Mouse (Mus musculus): ENCODE measurements around the gene Pak7.
"Not testable (repeated sequence)": the region's sequence is repeated elsewhere in the genome, so short reads cannot be mapped to it uniquely, and the experiment has no call there.

Gene Pak7

DNA sequence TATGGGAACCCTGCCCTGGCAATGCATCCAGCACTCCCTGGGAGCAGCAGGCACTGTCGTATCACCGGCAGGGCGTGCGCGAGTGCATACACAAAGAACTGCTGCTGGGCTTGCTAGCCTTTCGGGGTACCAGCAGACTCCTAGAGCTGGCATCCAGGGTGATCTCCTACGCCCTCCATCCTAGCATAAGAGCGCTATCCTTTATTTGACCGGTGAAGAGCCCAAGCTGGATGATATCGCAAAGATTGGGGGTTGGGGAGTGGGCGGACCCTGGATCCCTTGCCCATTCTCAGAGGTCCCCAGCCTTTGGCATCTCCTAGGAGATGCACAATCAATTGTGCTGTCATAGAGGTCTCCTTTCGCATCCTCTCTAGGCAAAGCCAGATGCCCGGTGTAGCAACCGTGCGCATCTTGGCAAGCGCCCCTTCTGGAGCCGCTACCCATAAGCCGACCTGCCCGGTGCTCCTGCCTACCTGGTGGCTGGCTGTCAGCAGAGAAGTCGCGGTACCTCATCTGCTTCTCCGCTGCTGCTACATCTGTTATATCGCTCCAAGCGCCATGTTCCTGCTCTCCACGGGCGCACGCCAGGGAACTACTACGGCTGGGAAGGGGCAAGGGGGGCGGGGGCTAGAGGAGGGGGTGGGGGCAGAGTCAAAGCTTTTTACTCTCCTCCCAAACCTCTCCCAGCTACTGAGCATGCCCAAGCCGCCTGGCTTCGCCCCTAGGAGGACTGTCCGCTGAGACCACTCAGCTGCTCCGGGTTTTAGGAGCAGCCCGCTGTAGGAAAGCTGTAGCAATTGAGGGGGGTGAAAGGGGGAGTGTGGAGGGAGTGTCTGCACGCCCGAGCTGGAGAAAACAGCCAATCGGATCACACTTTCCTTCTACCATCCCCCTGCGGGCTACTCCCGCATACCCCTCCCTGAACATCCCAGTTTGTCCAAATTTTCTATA lies at the start of gene Pak7:
Gene Pak7 (minus strand): TSS at position 787 of the 951 bp plus-strand sequence.
- DNase-seq (ENCODE audit: low read depth, low spot score): peak; percentile 93

DNA sequence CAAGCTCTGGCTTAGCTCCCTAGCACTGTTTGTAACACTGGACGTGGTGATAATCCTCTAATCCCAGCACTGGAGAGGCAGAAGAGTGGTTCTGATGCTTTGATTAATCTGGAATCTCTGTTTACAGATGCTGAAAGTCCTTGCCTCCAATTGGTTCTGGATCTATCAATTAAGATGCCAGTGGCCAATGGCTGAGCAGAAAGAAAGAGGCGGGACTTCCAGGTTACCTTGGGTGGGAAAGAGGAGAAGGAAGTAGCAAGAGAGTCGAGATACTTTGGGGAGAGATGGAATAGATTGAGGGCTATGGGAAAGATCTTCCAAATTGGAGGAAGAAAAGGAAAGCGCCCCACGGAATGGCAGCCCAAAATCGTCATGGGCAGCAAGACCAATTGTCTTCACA lies 37.8 kb upstream of the Pak7 start:
- no peak for DNase-seq (ENCODE audit: low read depth, low spot score)

- no peak for DNase-seq (ENCODE audit: low read depth, low spot score)
These were observed 31.8 kb upstream of the Pak7 start for GRCm38 (mm10) chr2:136419543-136419942.

DNA sequence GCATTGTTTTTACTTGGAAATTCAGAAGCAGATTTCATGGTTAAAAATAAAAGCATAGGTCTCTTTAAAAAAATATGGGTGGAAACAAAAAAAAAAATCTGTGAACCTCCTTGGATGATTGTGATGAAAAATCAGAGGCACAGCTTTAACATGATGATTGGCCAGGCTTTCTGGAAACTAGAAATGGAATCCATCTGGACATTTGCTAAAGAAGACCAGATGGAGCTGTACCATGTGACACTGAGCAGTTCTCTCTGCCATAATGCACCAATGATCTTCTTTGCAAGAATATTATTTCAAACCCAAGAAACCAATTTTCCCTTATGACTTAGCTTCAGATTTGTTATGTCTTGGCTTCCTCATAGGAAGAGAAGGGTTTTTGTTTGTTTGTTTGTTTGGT lies 28.6 kb upstream of the Pak7 start:
- no peak for DNase-seq (ENCODE audit: low read depth, low spot score)

GRCm38 (mm10) chr2:136402587-136402986 lies 14.8 kb upstream of the Pak7 start:
- no peak for DNase-seq (ENCODE audit: low read depth, low spot score)

- no peak for DNase-seq (ENCODE audit: low read depth, low spot score)
These were observed 12.4 kb downstream of the Pak7 start for GRCm38 (mm10) chr2:136375318-136375717.

- DNase-seq (ENCODE audit: low read depth, low spot score): no peak
These were observed 15.4 kb downstream of the Pak7 start for GRCm38 (mm10) chr2:136372361-136372760.

- peak; percentile 24 for DNase-seq (ENCODE audit: low read depth, low spot score)
These were observed 36.2 kb downstream of the Pak7 start for GRCm38 (mm10) chr2:136351393-136352096.

DNA sequence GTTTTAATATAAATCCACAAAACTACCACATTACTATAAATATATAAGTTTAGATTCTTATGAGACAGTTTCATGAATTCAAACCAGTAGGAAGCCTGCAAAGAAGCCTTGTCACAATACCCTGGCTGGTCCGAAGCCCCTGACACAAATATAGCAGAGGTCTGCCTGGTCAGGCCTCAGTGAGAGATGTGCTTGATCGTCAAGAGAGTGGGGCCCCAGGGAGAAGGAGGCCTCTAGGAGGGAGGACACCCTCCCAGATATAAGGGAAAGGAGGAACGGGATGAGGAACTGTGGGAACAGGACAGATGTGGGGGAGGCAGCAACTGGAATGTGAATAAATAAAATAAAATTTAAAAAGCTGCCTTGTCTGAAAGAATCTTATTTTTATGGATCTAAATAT lies 37.3 kb downstream of the Pak7 start:
- DNase-seq (ENCODE audit: low read depth, low spot score): no peak

DNA sequence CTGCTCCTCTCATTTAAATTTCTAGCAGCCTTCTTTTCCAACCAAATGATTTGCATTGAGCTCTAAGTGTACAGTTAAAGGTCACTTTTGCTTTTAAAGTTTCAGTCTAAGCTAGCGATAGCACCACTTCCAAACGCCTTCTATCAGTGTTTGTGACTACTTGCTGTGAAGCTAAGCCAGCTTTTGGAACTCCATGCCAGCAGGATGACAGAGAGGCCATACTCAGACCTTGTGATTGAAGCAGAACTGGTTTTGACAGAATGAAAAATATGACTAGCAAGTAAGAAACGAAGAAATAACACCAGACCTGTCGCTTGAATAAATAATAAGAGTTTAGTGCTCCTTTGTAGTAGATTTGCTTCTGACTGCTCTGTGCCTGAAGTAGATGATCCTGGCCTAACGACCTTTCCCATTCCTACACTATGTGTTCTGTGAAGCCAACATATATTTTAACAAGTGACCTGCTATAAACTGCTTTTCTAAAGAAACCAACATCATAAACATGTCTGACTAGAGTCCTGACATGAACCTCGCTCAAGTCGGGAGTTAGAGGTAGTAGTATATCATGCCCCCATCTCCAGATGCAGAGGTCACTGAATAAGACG lies 38.0 kb downstream of the Pak7 start:
- no peak for DNase-seq (ENCODE audit: low read depth, low spot score)

DNA sequence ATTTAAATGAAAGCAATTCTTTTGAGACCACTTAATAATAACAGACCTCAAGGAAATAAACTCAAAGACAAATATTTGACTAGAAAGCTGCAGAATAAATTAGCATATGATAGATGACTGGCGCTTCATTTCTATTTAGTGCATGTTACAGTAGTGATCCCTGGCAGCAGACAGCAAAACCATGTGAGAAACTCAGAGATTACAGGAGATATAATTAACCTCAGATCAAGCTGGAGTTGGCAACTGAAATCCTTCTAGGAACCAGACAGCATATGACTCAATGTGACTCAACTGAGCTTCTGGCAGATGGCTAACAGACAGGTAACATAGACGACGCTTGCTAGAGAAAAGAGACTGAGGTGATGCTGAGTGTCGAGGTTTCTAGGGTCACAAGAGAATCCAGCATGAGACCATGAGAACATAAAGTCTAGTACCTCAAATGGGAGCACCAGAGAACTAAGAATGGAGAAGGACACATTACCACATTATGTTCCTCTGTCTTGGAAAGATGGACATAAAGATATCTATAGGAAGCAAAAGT lies 43.5 kb downstream of the Pak7 start:
- not testable (repeated sequence) for DNase-seq (ENCODE audit: low read depth, low spot score)

- DNase-seq (ENCODE audit: low read depth, low spot score): no peak
These were observed 57.8 kb downstream of the Pak7 start for GRCm38 (mm10) chr2:136329974-136330373.

DNA sequence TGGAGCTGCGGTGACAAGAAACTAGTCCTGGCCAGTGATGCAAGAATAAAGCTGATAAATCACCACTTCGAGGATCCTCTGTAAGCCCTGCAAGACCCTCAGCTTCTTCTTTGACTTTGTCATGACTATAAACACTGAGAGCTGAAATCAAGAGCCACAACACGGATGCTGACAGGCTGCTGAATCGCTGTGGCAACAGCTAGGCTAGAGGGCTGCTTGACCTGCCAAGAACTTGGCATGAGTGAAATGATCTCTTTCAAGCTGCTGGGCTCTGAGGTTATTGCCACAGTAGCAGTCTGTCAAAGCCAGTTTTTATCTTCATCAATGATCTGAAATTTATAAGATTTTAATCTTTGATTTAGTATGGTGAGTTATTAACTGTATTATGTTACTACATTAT lies 62.1 kb downstream of the Pak7 start:
- DNase-seq (ENCODE audit: low read depth, low spot score): no peak

DNA sequence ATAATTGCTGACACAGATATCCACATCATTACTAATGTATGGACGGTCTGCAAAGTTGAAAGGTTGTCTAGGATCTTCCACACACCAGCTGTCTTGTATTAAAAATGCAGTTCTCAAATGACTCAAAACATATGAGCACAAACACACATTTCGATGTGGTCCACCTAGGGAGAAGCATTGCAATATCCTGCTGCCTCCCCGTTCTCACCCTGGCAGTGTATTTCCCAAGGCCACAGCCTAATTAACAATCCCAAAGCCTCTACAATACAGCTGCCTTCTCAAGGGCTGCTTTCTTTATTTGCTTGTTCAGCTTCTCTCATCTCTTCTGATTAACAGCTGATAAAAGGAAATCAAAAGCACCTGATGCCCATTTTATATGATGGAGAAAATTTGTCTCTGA lies 78.5 kb downstream of the Pak7 start:
- DNase-seq (ENCODE audit: low read depth, low spot score): peak; percentile 2

DNA sequence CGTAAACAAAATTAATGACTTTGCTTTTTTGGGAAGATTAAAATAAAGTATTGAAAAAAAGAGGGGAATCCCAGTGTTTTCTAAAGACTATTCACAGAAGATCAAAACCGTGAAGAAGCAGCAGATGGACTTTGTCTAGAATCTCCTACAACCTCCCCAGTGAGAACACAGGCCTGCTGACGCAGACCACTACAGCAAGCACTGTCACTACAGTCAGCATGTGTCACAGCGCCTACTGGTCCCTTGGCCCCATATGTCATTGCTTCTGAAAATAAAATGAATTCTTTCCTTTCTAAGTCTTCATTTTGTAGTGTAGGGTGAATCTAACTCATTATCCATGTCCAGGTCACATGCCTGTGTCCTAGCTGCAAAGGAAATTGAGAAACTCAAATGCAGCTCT lies 79.0 kb downstream of the Pak7 start:
- DNase-seq (ENCODE audit: low read depth, low spot score): no peak

- no peak for DNase-seq (ENCODE audit: low read depth, low spot score)
These were observed 85.6 kb downstream of the Pak7 start for GRCm38 (mm10) chr2:136302201-136302600.

- no peak for DNase-seq (ENCODE audit: low read depth, low spot score)
These were observed 86.4 kb downstream of the Pak7 start for GRCm38 (mm10) chr2:136301406-136301805.

DNA sequence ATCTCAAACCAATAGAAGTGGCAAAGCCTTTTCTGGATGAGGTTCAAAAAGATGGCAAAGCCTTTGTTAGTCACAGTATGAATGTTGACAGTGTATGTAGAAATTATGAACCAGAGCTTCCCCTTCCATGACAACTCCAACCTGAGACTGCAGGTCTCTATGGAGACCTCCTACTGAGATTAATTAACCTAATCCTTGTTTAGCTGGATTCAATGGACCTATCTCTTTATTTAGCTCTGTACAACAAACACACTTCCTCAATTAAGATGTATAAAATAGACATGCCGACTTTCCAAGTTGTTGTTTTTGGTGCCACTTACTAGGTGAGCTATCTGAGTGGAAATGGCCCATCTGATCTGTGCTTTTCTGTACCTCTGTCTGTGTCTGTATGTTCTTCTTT lies 90.4 kb downstream of the Pak7 start:
- no peak for DNase-seq (ENCODE audit: low read depth, low spot score)

DNA sequence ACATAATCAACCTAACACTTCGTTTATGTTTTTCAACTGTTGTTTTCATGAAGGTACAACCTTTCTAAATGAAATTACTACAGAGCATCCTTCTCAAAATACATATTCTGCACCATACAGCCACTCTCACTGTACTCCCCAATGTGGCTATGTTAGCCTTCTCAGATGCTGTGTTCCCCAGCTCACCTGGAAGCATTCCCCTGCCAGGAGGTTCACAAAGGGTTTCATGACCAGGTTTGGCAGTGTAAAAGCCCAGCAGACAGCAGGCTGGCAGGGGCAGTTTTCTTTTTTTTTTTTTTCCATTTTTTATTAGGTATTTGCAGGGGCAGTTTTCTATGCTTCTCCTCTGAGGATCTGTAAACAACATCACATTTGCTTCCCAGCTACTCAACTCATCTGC lies 105.7 kb downstream of the Pak7 start:
- DNase-seq (ENCODE audit: low read depth, low spot score): no peak

- DNase-seq (ENCODE audit: low read depth, low spot score): not testable (repeated sequence)
These were observed 145.8 kb downstream of the Pak7 start for GRCm38 (mm10) chr2:136241960-136242359.

- no peak for DNase-seq (ENCODE audit: low read depth, low spot score)
These were observed 156.5 kb downstream of the Pak7 start for GRCm38 (mm10) chr2:136231228-136231627.

DNA sequence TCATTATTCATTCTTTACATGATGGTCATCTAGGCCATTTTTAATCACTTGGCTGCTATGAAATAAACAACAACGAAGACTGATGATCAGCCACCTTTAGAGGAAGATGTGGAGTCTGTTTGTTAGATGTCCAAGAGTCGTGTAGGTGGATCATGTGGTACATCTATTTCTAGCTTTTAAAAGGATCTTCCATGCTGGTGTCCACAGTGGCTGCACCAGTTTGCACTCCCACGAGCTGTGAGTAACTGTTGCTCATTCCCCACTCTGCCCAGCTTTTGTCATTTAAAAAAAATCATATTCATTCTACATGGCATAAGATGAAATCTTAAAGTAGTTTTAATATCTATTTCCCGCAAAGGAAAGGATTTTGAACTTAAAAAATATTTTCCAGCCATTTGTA lies 183.7 kb downstream of the Pak7 start:
- no peak for DNase-seq (ENCODE audit: low read depth, low spot score)

All from mesoderm, embryonic 11.5 days (tissue).